Mouse (Mus musculus): ENCODE data around the gene Smyd5. TPM values are rescaled to one million over a fixed set of nuclear protein-coding genes. Genes with fewer than 3 reads are reported as not detected.

Gene Smyd5
- polyA plus RNA-seq, 1 experiment from 2014 or later = 45.8 TPM

- peak overlapping the region; percentile 32 for H3K4me2 ChIP-seq (replicated peaks; ENCODE audit: low read depth, low read length)
- H3K27me3 ChIP-seq (ENCODE audit: control insufficient read depth, insufficient read depth, low read length) = peaks cover 29% of the 10 kb centered on the region
- WGBS = 2% methylated on average over 31 of the region's 31 CpGs
- no peaks in the 10 kb centered on the region for H3K4me1 ChIP-seq (ENCODE audit: control insufficient read depth, insufficient read depth, low read length)
- H3K9me3 ChIP-seq (ENCODE audit: control insufficient read depth, low read depth, low read length) = no peaks in the 10 kb centered on the region
- no peaks in the 10 kb centered on the region for H3K36me3 ChIP-seq (ENCODE audit: control insufficient read depth, insufficient read depth, low read length)
- peak overlapping the region; percentile 13 for H3K4me3 ChIP-seq (ENCODE audit: low read depth, low read length)
- ATAC-seq (ENCODE audit: insufficient number of reproducible peaks, insufficient read depth, low FRiP score, low read depth) = no peak
- no peak overlapping the region for H3K27ac ChIP-seq (ENCODE audit: low read length)
- no peak overlapping the region; the same call in 1 of the 2 replicates for H3K9ac ChIP-seq (replicated peaks; ENCODE audit: low read depth, low read length)
Measured at GRCm38 (mm10) chr6:85409003-85409402, 22.8 kb upstream of the Smyd5 start.

DNA sequence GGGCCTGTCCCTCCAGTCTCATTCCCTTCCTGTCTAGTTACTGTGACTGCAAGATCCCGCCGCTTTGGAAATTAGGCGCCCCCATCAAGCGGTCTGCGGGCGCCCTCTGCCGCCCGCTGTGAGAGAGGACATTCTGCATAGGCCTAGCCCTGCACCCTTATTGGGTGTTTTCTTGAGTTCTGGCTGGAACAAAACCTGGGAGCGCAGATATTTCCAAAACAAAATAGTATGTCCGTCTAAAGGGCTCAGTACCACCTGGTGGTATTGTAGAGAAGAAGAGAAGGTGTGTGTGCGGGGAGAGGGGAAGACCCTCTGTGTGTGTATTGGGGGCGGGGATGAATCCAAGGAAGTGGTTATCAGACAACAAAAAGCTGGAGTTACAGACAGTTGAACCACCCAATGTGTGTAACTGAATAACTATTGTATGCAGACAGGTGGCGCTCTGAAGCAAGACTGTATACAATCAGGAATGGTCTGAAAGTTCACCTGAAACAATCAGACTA lies 21.0 kb upstream of the Smyd5 start:
- Histone ChIP-seq H3K9ac (replicated peaks; ENCODE audit: low read depth, low read length) (no peak overlapping the region), H3K4me3 (ENCODE audit: low read depth, low read length) (no peak overlapping the region), H3K27me3 (ENCODE audit: control insufficient read depth, insufficient read depth, low read length) (peaks cover 29% of the 10 kb centered on the region), H3K4me2 (replicated peaks; ENCODE audit: low read depth, low read length) (no peak overlapping the region), H3K36me3 (ENCODE audit: control insufficient read depth, insufficient read depth, low read length) (no peaks in the 10 kb centered on the region), H3K4me1 (ENCODE audit: control insufficient read depth, insufficient read depth, low read length) (no peaks in the 10 kb centered on the region), H3K9me3 (ENCODE audit: control insufficient read depth, low read depth, low read length) (no peaks in the 10 kb centered on the region), H3K27ac (ENCODE audit: low read length) (no peak overlapping the region)
- ATAC-seq (ENCODE audit: insufficient number of reproducible peaks, insufficient read depth, low FRiP score, low read depth) = peak; percentile 81
- WGBS = 11% methylated on average over 13 of the region's 13 CpGs

GRCm38 (mm10) chr6:85415829-85416228 lies 16.0 kb upstream of the Smyd5 start:
- H3K9ac ChIP-seq (replicated peaks; ENCODE audit: low read depth, low read length) = no peak overlapping the region
- H3K4me2 ChIP-seq (replicated peaks; ENCODE audit: low read depth, low read length) = no peak overlapping the region
- no peak overlapping the region for H3K27ac ChIP-seq (ENCODE audit: low read length)
- WGBS = 39% methylated on average over 3 of the region's 3 CpGs
- H3K4me3 ChIP-seq (ENCODE audit: low read depth, low read length) = no peak overlapping the region
- no peaks in the 10 kb centered on the region for H3K4me1 ChIP-seq (ENCODE audit: control insufficient read depth, insufficient read depth, low read length)
- H3K27me3 ChIP-seq (ENCODE audit: control insufficient read depth, insufficient read depth, low read length) = no peaks in the 10 kb centered on the region
- ATAC-seq (ENCODE audit: insufficient number of reproducible peaks, insufficient read depth, low FRiP score, low read depth) = no peak
- no peaks in the 10 kb centered on the region for H3K9me3 ChIP-seq (ENCODE audit: control insufficient read depth, low read depth, low read length)
- H3K36me3 ChIP-seq (ENCODE audit: control insufficient read depth, insufficient read depth, low read length) = no peaks in the 10 kb centered on the region

DNA sequence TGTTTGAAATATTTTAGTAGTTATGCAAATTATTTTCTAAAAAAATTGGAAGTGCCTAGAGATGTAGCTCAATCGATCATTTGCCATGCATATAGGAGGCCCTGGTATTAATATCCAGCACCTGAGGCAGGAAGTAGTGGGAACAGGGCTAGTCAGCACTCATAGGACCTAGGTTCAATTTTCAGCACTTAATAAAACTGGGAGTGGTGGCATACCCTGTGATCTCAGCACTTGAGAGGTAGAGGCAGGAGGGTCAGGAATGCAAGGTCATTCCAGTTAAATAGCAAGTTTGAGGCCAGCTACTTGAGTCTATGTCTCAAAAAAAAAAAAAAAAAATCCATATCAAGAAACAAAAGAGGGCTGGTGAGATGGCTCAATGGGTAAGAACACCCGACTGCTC lies 12.6 kb upstream of the Smyd5 start:
- Histone ChIP-seq H3K4me1 (ENCODE audit: control insufficient read depth, insufficient read depth, low read length) (no peaks in the 10 kb centered on the region), H3K9ac (replicated peaks; ENCODE audit: low read depth, low read length) (no peak overlapping the region), H3K4me3 (ENCODE audit: low read depth, low read length) (no peak overlapping the region), H3K36me3 (ENCODE audit: control insufficient read depth, insufficient read depth, low read length) (no peaks in the 10 kb centered on the region), H3K27me3 (ENCODE audit: control insufficient read depth, insufficient read depth, low read length) (no peaks in the 10 kb centered on the region), H3K9me3 (ENCODE audit: control insufficient read depth, low read depth, low read length) (no peaks in the 10 kb centered on the region), H3K4me2 (replicated peaks; ENCODE audit: low read depth, low read length) (no peak overlapping the region), H3K27ac (ENCODE audit: low read length) (no peak overlapping the region)
- WGBS = 79% methylated on average over 2 of the region's 2 CpGs
- no peak for ATAC-seq (ENCODE audit: insufficient number of reproducible peaks, insufficient read depth, low FRiP score, low read depth)

- no peak within 1 kb of the TSS for H3K27ac ChIP-seq (ENCODE audit: low read length)
- H3K4me1 ChIP-seq (ENCODE audit: control insufficient read depth, insufficient read depth, low read length) = no peaks in the 10 kb centered on the region
- H3K9ac ChIP-seq (replicated peaks; ENCODE audit: low read depth, low read length) = no peak within 1 kb of the TSS
- H3K9me3 ChIP-seq (ENCODE audit: control insufficient read depth, low read depth, low read length) = no peaks in the 10 kb centered on the region
- H3K27me3 ChIP-seq (ENCODE audit: control insufficient read depth, insufficient read depth, low read length) = no peaks in the 10 kb centered on the region
- H3K4me2 ChIP-seq (replicated peaks; ENCODE audit: low read depth, low read length) = no peak within 1 kb of the TSS
- WGBS = 7% methylated on average over 28 of the region's 28 CpGs
- no peak within 1 kb of the TSS for H3K4me3 ChIP-seq (ENCODE audit: low read depth, low read length)
- no peak for ATAC-seq (ENCODE audit: insufficient number of reproducible peaks, insufficient read depth, low FRiP score, low read depth)
- no peaks in the 10 kb centered on the region for H3K36me3 ChIP-seq (ENCODE audit: control insufficient read depth, insufficient read depth, low read length)
Measured at GRCm38 (mm10) chr6:85423836-85424379, 7.9 kb upstream of the Smyd5 start, which contains the start of gene Noto. Gene Noto, plus strand, starts transcription at chr6:85423886.

DNA sequence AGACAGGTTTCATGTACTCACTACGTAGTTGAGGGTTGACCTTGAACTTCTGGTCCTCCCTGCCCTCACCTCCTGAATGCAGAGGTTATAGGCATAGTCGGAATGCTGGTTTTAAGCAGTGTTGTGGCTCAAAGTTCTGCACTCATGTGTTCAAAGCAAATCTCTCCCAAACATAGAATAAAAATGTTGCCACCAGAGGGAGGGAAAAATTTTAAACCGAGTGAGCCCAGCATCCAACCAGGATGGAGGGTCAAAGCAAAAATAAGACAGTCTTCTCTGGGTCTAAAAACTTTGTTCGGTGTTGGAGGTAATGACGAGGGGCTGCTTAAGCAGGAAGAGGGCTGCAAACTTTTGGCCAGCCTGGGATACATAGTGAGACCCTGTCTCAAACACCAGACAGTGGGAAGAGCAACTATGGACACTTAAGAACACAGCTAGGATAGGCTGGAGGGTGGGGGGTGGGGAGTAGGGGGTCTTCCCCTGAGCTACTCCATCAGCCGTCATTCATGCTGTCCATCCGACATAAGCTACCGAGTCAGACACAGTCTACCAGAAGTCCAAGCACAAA lies 431 bp upstream of the Smyd5 start:
- Histone ChIP-seq H3K36me3 (ENCODE audit: control insufficient read depth, insufficient read depth, low read length) (no peaks in the 10 kb centered on the region), H3K27me3 (ENCODE audit: control insufficient read depth, insufficient read depth, low read length) (no peaks in the 10 kb centered on the region), H3K9me3 (ENCODE audit: control insufficient read depth, low read depth, low read length) (no peaks in the 10 kb centered on the region), H3K4me2 (replicated peaks; ENCODE audit: low read depth, low read length) (peak overlapping the region; percentile 69), H3K9ac (replicated peaks; ENCODE audit: low read depth, low read length) (peak overlapping the region; percentile 68; the same call in 1 of the 2 replicates), H3K4me3 (ENCODE audit: low read depth, low read length) (peak overlapping the region; percentile 94), H3K4me1 (ENCODE audit: control insufficient read depth, insufficient read depth, low read length) (0 out of 2 replicates have a peak, but pooled peaks cover 4% of the 10 kb centered on the region), H3K27ac (ENCODE audit: low read length) (no peak overlapping the region)
- no peak; the same call in 1 of the 2 replicates for ATAC-seq (ENCODE audit: insufficient number of reproducible peaks, insufficient read depth, low FRiP score, low read depth)
- WGBS = 47% methylated on average over 8 of the region's 8 CpGs

DNA sequence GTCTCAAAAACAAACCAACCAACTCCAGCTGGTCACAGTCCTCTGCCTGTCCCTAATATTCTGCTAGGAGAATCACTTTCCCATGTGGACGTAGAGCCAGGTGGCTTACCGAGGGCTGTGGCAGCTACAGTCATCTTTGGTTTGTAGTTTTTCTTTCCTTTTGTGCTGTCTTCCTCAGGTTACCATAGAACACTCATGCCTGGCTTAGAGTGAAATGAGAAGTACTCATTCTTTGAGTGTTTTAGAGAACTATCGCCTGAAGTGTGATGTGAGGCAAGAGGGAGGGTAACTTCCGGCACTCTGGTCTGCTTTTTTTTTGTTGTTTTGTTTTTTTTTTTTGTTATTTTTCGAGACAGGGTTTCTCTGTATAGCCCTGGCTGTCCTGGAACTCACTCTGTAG lies 2.1 kb downstream of the Smyd5 start:
- H3K4me2 ChIP-seq (replicated peaks; ENCODE audit: low read depth, low read length) = no peak overlapping the region
- H3K4me1 ChIP-seq (ENCODE audit: control insufficient read depth, insufficient read depth, low read length) = 0 out of 2 replicates have a peak, but pooled peaks cover 4% of the 10 kb centered on the region
- H3K9me3 ChIP-seq (ENCODE audit: control insufficient read depth, low read depth, low read length) = no peaks in the 10 kb centered on the region
- no peak overlapping the region for H3K9ac ChIP-seq (replicated peaks; ENCODE audit: low read depth, low read length)
- WGBS = 85% methylated on average over 5 of the region's 5 CpGs
- no peak overlapping the region for H3K4me3 ChIP-seq (ENCODE audit: low read depth, low read length)
- H3K27me3 ChIP-seq (ENCODE audit: control insufficient read depth, insufficient read depth, low read length) = no peaks in the 10 kb centered on the region
- no peak overlapping the region for H3K27ac ChIP-seq (ENCODE audit: low read length)
- H3K36me3 ChIP-seq (ENCODE audit: control insufficient read depth, insufficient read depth, low read length) = peaks cover 6% of the 10 kb centered on the region
- no peak for ATAC-seq (ENCODE audit: insufficient number of reproducible peaks, insufficient read depth, low FRiP score, low read depth)

DNA sequence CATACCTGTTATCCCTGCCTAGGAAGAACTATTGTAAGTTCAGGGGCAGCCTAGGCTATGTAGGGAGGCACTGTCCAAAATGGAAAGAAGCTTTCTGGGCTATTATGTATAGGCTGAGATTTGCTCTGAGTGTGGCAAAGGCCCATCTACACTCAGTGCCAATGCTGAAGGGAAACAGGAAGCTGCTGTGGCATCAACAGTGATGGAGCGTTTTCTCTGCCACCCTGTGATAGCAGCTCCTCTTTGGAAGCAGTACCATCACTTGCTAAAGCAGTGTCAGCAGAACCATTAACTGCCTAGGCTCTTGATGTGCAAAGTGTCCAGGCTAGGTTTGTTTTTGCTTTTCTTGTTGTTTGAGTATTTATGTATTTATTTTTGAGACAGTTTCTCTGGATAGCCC lies 4.4 kb downstream of the Smyd5 start:
- Histone ChIP-seq H3K27ac (ENCODE audit: low read length) (no peak overlapping the region), H3K4me1 (ENCODE audit: control insufficient read depth, insufficient read depth, low read length) (0 out of 2 replicates have a peak, but pooled peaks cover 4% of the 10 kb centered on the region), H3K36me3 (ENCODE audit: control insufficient read depth, insufficient read depth, low read length) (peaks cover 22% of the 10 kb centered on the region), H3K4me3 (ENCODE audit: low read depth, low read length) (no peak overlapping the region), H3K4me2 (replicated peaks; ENCODE audit: low read depth, low read length) (no peak overlapping the region), H3K27me3 (ENCODE audit: control insufficient read depth, insufficient read depth, low read length) (no peaks in the 10 kb centered on the region), H3K9ac (replicated peaks; ENCODE audit: low read depth, low read length) (no peak overlapping the region), H3K9me3 (ENCODE audit: control insufficient read depth, low read depth, low read length) (no peaks in the 10 kb centered on the region)
- WGBS = 96% methylated on average over 1 of the region's 1 CpGs
- no peak for ATAC-seq (ENCODE audit: insufficient number of reproducible peaks, insufficient read depth, low FRiP score, low read depth)
